22 mouse cellular contexts compared by ENCODE assay signal in the genomic region with DNA sequence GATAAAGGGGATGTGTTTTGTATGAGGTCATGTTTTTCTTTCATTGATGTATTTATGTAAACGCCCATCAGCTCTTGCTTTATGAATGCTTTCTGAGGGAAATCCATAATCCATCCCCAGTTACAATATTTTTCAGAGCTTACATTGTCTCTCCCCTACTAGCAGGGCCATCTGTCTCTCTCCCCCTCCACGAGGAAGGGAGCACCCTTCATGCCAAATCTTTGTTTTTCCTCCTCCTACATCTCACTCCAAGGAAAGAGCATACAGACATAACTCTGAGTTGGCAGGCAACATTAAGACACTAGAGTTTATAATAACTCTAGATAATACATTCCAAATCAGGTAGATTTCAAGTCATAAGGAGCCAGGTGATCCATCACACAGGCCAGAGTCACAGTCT.
A peak's percentile ranks its signal among the peaks of the same experiment; 100 is the strongest.
DNase-seq lines count a peak whose midpoint lies in the region; ATAC-seq and TF ChIP-seq lines count a peak whose summit lies in the region.
"Had no signal": no experiment of that assay in that cellular context is flagged by ENCODE, and none has a peak within 500 bp of the region (broad histone marks: within the 10 kb centered on the region; RNA-seq: fewer than 3 reads in every experiment).

No protein-coding gene starts in this region.

- TF ChIP-seq CTCF in layer of hippocampus, adult 2 months (conservative IDR thresholded peaks at IDR 0.05): no peak

- no peak overlapping the region for H3K4me3 ChIP-seq in layer of hippocampus, adult 2 months
- H3K4me3 ChIP-seq: embryonic facial prominence, embryonic 15.5 days; erythroblast, embryonic 14.5 days; forebrain, embryonic 15.5 days; hindbrain, embryonic 12.5 days had no signal

- DNase-seq in frontal cortex, postnatal 10 days (ENCODE audit: low spot score in 2 of 2): no peak
- peak; percentile 18 to 41 for DNase-seq in left cerebral cortex, adult 18-20 months (ENCODE audit: low spot score in 2 of 2)
- no peak for DNase-seq in left cerebral cortex, adult 11 months (ENCODE audit: low spot score)
- DNase-seq in layer of hippocampus, adult 2 months (ENCODE audit: low spot score in 2 of 2): peak; percentile 10 to 65
- DNase-seq in layer of hippocampus, adult 9-11 months: peak; percentile 38
- DNase-seq in embryo, embryonic 10 days (ENCODE audit: low spot score): no peak
- DNase-seq: adrenal gland, postnatal 25 days; cerebellum, adult 8-10 months; embryo, embryonic 11 days; gastrocnemius, postnatal 36 days; heart, adult 11 months; heart, postnatal 10 days; heart, postnatal 4 days had no signal

- ATAC-seq in frontal cortex, adult (ENCODE audit: low TSS enrichment): peak; percentile 99
- ATAC-seq: activated CD4-positive, CD25-positive, alpha-beta regulatory T cell, adult 4 months; forebrain, embryonic 15.5 days; hindbrain, embryonic 16.5 days; inflammation-experienced regulatory T-cells, adult 6 months; Patski had no signal

- H3K27ac ChIP-seq in layer of hippocampus, adult 2 months: no peak overlapping the region
- H3K27ac ChIP-seq: embryonic facial prominence, embryonic 15.5 days; forebrain, embryonic 15.5 days; hindbrain, embryonic 12.5 days had no signal

Comparison
In these comparisons a context has a peak if more than half of its experiments do, and no peak if none do; other contexts are left out.
1. DNase-seq: peak in left cerebral cortex, adult 18-20 months (2 of 2), layer of hippocampus, adult 2 months (2 of 2) and layer of hippocampus, adult 9-11 months (single experiment); none in frontal cortex, postnatal 10 days (0 of 2), left cerebral cortex, adult 11 months (single experiment) and embryo, embryonic 10 days (single experiment).